Mouse (Mus musculus) thymus, postnatal 10 days (tissue): ENCODE data around the gene Def8.

ENCODE experiments used
- DNase-seq, 2 experiments: peaks; one replicate each; pipeline ENCODE4 v3.0.0; 2021; ENCODE audit warnings: low spot score in 2 of 2

Gene Def8

DNA sequence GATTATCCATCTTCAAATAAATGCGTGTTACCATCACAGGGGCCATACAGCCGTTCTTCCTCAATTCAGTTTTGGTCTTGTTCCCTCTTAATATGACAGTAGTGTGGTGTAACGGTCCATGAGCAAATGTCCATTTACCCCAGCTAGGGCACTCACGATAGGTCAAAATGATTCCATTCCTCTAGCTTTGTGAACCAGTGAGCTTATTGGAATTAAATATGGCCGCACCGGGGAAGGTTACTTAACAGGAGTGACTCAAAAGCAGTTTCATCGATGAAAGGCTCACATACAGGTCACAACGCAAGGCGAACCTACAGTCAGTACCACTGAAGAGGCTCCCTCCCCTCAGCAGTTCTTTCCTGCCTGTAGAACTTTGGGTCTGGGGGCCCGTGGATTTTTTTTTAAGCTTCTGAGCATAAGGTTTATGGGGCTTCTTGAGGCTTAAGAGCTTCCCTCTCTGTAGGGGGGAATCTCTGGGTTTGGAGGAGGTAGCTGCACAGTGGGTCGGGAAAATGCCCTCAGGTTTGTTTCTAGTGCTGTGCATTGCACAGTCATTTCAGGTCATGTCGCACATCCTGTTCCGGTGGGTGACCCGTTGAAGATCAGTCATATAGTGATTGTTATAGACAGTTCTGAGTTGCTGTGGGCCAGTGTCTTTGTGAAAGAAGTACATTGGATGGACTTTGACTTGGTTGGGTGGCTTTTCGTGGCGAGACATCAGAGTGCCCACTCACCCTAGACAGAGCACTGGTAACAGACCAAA, 55.3 kb downstream of the Def8 start:
- DNase-seq = no peak

DNA sequence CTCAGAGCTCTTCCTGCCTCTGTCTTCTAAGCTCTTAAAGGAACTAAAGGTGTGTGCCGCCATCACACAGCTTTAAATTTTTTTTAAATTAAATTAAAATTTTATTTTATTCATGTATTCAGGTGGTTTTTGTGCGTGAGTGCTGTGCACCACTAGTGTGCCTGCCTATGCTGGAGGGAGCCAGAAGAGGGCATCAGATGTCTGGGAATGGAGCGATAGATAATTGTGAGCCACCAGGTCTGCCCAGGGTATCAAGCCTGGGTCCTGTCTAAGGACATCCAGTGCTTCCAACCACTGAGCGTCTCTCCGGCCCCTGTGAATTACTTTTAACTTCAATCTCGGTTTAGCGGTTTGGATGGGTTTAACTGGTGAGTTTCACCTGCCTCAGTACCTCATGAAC, 59.3 kb downstream of the Def8 start:
- no peak for DNase-seq

DNA sequence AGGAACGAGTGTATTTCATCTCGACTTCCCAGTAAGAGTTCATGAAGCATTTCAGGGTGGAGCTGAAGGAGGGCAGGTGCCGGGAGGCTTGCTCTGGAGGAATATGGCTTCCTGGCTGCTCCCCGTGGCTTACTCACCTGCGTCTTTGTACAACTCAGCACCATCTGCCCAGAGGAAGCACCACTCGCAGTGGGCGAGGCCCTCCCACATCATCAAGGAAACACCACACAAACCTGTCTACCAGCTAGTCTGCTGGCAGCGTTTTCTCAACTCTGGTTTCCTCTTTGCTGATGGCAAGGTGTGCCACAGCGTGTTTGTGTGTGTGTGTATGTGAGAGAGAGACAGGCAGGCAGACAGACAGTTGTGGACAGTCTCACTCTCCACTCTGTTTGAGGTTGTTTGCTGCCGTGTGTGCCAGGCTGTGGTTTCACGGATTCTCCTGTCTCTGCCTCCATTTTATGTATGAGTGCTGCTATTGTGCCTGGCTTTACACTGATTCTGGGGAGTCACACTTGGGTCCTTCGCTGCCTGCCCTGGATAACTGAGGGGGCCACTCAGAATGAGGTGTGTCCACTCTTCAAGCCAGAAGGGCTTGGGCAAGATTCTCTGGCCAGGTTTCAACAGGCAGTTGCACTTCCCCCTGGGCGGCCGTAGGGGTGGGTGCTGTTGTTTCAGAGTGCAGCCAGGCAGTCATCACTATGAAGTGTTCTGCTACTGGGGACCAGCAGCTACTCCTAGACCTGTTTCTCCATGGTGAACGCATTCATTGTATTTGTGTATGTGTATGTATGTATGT, 68.2 kb downstream of the Def8 start:
- DNase-seq = no peak

DNA sequence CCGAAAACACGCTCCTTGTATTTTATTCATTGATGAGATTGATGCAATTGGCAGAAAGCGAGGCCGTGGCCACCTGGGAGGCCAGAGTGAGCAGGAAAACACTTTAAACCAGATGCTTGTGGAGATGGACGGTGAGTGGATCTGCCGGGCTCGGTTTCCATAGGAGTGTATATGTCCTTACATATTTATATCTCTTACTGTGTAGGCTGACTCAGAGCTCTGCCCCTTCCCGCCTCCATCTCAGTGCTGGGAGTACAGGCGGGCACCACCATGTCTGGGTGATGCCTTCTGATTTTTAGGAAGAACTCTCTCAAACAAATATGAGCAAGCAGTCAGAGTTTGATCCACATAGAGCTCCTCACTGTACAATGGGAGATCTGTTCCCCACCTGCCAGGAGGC, 69.6 kb downstream of the Def8 start:
- DNase-seq = no peak

DNA sequence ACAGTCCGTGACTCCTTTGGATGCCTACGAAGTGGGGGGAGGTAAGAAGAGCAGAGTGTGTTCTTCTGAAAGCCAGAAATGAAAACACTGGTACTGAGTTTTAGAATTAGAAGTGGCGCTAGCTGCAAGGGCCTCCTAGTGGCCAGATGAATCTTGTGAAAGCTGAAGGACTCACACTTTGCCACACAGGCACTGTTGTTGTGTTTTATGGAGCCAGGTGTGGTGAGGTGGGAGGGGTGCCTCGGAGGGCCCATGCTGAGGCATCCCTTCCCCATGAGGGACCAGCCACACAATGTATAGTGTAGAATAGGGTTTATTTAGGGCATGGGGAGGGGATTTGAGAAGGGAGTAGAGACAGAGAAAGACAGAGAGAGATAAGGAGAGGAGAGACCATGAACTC, 74.4 kb downstream of the Def8 start:
- no peak for DNase-seq

DNA sequence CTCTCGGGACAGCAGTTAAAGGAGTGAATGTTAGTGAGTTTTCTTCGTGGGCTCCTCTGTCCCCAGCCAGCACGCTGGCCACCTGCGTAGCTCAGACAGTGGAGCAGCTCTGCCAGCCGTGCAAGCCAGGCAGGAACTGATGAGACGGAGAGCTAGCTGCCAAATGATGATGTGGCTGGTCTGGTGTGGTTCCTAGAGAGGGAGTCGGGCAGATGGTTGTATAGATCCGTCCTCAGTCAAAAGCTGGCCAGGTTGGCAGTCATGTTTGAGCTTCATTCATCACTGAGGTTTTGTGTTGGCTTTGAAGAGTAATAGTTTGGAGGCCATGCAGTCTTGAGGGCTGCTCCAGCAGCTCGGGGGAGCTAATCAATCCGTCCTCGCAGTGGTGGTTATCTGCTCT, 75.6 kb downstream of the Def8 start:
- DNase-seq = no peak

DNA sequence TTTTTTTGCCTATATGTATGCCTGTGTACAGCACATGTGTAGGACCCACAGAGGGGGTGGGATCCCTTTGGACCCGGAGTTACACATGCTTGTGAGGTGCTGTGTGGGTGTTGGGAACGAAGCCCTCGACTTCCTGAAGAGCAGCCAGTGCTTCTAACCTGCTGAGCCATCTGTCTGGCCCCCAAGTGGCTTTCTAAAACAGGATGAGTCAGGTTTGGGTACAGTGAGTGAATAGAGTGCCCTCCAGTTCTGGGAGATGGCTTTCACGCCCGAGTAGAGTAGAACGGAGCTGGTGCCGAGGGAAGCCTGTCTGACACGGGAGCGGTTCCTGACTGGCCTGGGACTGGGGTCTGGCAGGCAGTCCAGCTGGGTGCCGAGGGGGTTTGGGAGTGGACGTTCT, 76.2 kb downstream of the Def8 start:
- no peak for DNase-seq

DNA sequence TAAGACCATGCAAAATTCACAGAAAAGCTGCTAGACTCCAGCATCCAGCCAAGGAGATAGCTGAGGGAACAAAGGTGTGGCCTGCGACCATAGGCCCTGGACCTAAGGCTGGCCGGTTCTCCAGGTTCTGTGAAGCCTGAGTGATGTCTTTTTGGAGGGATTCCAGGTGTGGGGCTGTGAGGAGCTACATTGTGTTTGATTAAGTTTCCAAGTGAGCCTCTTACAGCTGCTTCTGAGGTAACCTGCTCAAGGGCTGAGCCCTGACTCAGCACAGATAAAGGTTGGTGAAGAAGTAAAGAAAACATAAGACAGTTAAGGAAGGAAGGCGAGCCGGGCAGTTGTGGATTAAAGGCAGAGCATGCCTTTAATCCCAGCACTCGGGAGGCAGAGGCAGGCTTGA, 78.9 kb downstream of the Def8 start:
- no peak for DNase-seq

DNA sequence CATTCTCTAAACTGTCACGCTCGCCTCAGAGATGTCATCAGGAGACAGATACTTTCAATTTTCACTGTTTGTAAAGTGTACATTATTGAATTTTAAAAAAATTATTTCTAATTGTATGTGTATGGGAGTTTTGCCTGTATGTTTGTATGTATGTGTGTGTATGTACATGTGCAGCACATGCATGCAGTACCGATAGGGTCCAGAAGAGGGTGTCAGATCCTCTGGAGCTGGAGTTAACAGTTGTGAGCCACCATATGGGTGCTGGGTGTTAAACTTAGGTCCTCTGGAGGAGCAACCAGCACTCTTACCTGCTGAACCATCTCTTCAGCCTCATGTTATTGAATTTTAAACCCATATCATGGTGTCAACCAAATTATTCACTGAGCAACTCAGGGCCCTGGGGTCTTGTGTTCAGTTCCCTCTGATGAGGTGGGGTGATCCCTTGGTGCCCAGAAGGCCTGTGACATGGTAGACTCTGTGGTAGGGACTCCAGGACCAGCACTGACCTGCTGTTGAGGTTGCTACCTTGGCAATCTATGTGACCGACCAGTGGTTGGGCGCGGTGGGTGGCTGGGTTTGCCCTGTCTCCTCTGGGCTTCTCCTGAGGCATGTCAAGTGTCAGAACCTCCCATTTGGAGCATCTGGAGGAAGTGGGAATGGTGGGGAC, 80.6 kb downstream of the Def8 start:
- DNase-seq = no peak

DNA sequence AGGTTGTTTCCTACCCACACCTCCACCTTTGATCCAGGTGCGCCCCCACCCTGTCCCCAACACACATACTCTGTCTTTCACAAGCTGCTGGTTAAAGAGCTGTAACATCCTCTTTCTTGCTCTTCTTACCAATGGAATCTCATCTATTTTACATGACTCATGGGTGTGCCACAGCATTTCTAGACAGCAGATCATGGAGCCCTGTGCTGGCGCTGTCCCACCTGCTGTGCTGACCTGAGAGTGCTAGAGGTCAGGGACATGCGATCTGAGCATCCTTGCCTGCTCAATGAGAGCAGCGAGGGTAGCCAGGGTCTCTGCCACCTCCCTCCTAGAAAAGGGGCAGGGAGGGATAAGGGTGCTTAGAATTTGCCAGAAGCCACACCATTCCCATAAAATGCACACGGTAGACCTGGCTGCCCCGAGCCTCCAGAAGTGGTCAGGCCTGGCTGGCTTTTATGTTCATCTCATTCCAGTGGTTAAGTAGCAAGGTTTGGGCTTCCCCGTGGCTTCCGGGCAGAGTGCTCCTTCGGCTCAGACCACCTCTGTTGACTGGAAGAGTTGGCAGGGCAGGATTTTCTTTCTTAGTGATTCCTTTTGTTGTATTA, 81.4 kb downstream of the Def8 start:
- DNase-seq = no peak

DNA sequence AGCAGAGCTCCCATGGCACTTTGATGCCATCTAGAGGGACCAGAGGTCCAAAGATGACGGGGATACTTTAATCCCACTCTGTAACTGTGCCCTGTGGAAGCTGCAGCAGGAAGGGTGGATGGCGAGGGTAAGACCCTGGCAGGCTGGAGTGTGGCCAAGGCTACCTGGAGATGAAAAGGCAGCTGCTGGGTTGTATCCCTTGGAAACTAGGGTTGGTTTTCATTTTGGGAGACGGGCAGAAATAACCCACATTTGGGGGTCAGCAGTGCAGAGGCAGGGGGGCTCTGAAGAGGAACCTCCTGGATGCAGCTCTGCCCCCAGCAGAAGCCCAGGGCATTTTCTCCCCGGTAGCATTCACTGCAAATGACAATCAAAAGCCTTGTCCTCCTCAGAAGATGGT, 81.9 kb downstream of the Def8 start:
- no peak for DNase-seq

DNA sequence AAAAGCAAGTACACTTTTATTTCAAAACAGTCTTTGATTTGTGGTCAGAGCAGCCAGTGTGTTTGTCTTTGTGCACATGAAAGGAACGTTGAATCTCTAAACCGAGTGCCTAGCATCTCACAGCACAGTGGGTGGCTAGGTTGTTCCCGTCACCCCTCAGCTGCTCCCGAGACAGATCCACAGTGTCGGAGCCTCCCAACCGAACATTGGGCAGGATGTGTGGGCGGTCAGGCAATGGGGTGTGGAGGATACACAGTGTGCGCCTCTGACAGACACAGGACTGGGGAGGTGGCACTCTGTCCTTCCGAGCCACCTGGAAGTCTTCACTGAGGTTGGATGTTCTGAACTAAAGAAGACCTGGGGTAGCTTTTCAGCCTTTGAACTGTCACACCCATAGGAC, 82.4 kb downstream of the Def8 start:
- DNase-seq = no peak

DNA sequence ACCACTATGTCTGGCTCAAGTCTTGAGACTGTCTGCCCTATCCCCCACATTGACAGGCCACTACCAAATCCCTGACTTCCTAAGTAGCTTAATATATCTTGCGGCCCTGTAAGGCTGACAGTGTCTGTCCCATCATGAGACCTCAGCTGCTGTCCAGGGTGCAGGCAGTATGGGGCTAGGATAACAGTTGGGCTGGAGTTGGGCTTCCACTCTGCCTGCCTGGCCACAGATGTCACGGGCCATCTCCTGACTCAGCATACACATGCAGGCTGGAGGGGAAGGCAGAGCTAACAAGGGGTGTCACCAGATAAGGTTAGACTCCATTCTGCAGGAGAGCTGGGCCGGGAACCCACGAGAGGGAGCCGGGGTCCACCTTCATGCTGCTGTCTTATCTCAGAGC, 83.8 kb downstream of the Def8 start:
- no peak for DNase-seq

DNA sequence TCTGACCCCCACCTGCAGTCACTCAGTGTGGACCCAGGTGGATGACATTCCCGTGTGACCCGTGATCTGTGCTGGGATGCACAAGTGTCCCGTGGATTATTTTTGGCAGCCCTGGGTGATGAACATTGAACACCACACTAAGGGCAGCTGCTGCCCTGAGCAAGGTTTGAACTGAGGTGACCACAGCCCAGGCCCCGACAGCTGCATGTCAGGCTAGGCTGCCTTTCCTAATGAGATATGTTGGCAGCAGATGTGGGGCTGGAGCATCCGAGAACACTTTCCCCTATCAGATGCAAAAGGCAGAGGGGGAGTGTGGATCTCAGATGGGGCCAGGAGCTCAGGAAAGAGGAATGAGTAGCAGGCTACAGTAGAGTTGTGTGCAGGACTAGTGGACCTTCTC, 87.5 kb downstream of the Def8 start:
- no peak for DNase-seq
